Mouse (Mus musculus): ENCODE results near the gene Ninj1.

DNA sequence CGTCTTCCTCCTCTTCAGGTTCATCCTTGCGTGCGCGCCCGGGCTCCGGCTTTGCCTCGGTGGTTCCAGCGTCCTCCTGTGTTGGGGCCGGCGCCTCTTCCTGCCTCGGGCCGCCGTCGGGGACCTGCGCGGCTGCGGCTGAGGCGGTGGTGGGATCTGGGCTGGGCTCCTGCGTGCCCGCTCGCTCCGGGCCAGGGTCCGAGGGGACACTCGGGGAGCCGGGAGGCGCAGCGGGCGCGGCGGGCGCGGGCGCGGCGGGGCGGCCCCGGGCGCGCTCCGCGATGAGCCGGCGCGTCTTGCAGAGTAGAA lies 40.6 kb upstream of the Ninj1 start:
- TF ChIP-seq CTCF (IDR thresholded peaks at IDR 0.05; ENCODE audit: borderline replicate concordance, extremely low read depth, insufficient read depth, insufficient read length) (no peak), POLR2A (IDR thresholded peaks at IDR 0.05; ENCODE audit: borderline replicate concordance, extremely low read depth, insufficient read depth, insufficient read length, poor library complexity, severe bottlenecking) (no peak)

Measured in brain, embryonic 14.5 days (tissue).